Mouse (Mus musculus) liver, embryonic 11.5 days (tissue): ENCODE results near the gene Ppp1r12b. TPM values are rescaled to one million over a fixed set of nuclear protein-coding genes. Genes with fewer than 3 reads are reported as not detected.

Experiments used
- ATAC-seq: fragments of 200-750 bp; cut with Nextera tagmentation; replicated peaks from 2 replicates; pipeline ENCODE4 v1.8.0; 2017; ENCODE audit warnings: moderate number of reproducible peaks, mild to moderate bottlenecking, moderate TSS enrichment, moderate library complexity; ENCODE audit not compliant: low FRiP score
- DNase-seq: peaks from one replicate; pipeline ENCODE4 v3.0.0-alpha.2; 2017; ENCODE audit warnings: low spot score
- H3K27ac ChIP-seq: fragments of 300-500 bp; sonication (generic); 2 replicates; pipeline ENCODE4 v1.5.1; 2014; ENCODE audit warnings: mild to moderate bottlenecking, low read depth, low read length, control low read depth
- H3K27me3 ChIP-seq: fragments of 300-500 bp; sonication (generic); replicated peaks from 2 replicates; pipeline ENCODE4 v1.6.1; 2014; ENCODE audit warnings: low read length, mixed read lengths; ENCODE audit not compliant: control insufficient read depth, insufficient read depth
- H3K36me3 ChIP-seq: fragments of 300-500 bp; sonication (generic); 2 replicates; pipeline ENCODE4 v1.6.1; 2014; ENCODE audit warnings: mild to moderate bottlenecking, low read length, moderate library complexity, mixed read lengths; ENCODE audit not compliant: control insufficient read depth, insufficient read depth
- H3K4me1 ChIP-seq: fragments of 300-500 bp; sonication (generic); replicated peaks from 2 replicates; pipeline ENCODE4 v1.6.1; 2014; ENCODE audit warnings: low read length, mixed read lengths; ENCODE audit not compliant: control insufficient read depth, insufficient read depth
- H3K4me2 ChIP-seq: fragments of 300-500 bp; sonication (generic); 2 replicates; pipeline ENCODE4 v1.6.1; 2014; ENCODE audit warnings: mild to moderate bottlenecking, control low read depth, moderate library complexity
- H3K4me3 ChIP-seq: fragments of 300-500 bp; sonication (generic); 2 replicates; pipeline ENCODE4 v1.5.1; 2014; ENCODE audit warnings: low read depth, low read length, control low read depth
- H3K9ac ChIP-seq: fragments of 300-500 bp; sonication (generic); 2 replicates; pipeline ENCODE4 v1.6.1; 2014; ENCODE audit warnings: low read depth, low read length, control low read depth
- H3K9me3 ChIP-seq: fragments of 300-500 bp; sonication (generic); 2 replicates; pipeline ENCODE4 v1.6.1; 2016; ENCODE audit warnings: low read length, inconsistent platforms, mixed read lengths; ENCODE audit not compliant: control insufficient read depth
- WGBS: fragments of 180-500 bp; shearing (Covaris S2); extraction: QIAGEN DNeasy Blood & Tissue Kit; methylation state at CpG from one replicate; pipeline ENCODE4 v1.1.7; 2014; 5-methylcytosine and 5-hydroxymethylcytosine counted together
- polyA plus RNA-seq: library from polyadenylated mRNA; unstranded; fragments of >200 nt; fragmentation: Nextera tagmentation; extraction: Ambion mirVana; gene quantifications from 2 replicates; pipeline ENCODE4 v1.2.1, GENCODE M21; 2014

The Ppp1r12b gene
- polyA plus RNA-seq, 1 experiment from 2014 or later: 4.4 TPM

DNA sequence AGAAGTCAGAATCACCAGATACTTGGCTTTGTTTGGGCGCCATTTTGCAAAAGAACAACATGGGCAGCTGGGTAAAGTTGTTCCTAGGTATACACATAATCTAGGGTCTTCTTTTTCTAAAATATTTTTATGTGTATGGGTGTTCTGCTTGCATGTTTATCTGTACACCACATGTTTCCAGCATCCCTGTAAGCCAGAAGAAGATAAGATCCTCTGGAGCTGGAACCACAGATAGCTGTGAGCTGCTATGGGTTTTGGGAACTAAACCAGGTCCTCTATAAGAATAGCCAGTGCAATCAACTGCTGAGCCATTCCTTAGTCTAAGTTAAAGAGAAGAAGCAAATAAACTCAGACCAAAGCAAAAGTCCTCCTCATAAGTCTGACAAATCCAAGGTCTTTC, 138.6 kb downstream of the Ppp1r12b start:
- Histone ChIP-seq H3K9ac (no peak overlapping the region), H3K27ac (no peak overlapping the region), H3K4me1 (peaks cover 10% of the 10 kb centered on the region), H3K36me3 (no peaks in the 10 kb centered on the region), H3K9me3 (no peaks in the 10 kb centered on the region), H3K27me3 (no peaks in the 10 kb centered on the region), H3K4me3 (no peak overlapping the region), H3K4me2 (no peak overlapping the region)
- 0 out of 2 replicates have a peak, but pooled peaks have one; percentile 26 for ATAC-seq
- WGBS: 91% methylated on average over 1 of the region's 1 CpGs
- DNase-seq: no peak

- H3K9me3 ChIP-seq: no peaks in the 10 kb centered on the region
- no peak overlapping the region for H3K9ac ChIP-seq
- no peak overlapping the region for H3K27ac ChIP-seq
- H3K36me3 ChIP-seq: no peaks in the 10 kb centered on the region
- no peaks in the 10 kb centered on the region for H3K27me3 ChIP-seq
- H3K4me3 ChIP-seq: no peak overlapping the region
- no peak overlapping the region for H3K4me2 ChIP-seq
- DNase-seq: no peak
- H3K4me1 ChIP-seq: peaks cover 10% of the 10 kb centered on the region
- ATAC-seq: 0 out of 2 replicates have a peak, but pooled peaks have one; percentile 26
- 61% methylated on average over 6 of the region's 6 CpGs for WGBS
Measured at GRCm38 (mm10) chr1:134816617-134817016, 139.1 kb downstream of the Ppp1r12b start.

GRCm38 (mm10) chr1:134815748-134816147, 140.0 kb downstream of the Ppp1r12b start:
- Histone ChIP-seq H3K4me2 (no peak overlapping the region), H3K9ac (no peak overlapping the region), H3K27ac (no peak overlapping the region), H3K9me3 (no peaks in the 10 kb centered on the region), H3K4me1 (peaks cover 10% of the 10 kb centered on the region), H3K4me3 (no peak overlapping the region), H3K27me3 (no peaks in the 10 kb centered on the region), H3K36me3 (no peaks in the 10 kb centered on the region)
- ATAC-seq (no peak), DNase-seq (no peak)
- 86% methylated on average over 3 of the region's 3 CpGs for WGBS

DNA sequence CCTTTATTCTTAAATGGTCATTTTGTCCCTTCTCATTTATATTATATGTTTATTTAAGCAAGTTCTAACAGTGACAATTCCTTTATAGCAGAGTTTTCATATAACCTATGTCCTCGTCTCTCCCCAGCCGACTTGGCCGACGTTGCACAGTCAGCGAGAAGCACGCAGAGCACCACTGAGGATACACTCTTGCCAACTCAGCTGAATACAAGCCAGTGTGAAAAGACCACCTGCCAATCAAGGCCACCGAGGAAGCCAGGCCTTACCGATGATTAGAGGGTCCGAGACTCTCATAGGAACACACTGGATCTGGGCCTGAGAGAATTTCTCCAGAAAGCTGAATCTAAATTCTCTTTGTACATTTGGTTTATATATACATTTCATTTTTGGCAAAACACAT, 150.3 kb downstream of the Ppp1r12b start:
- Histone ChIP-seq H3K36me3 (no peaks in the 10 kb centered on the region), H3K27ac (no peak overlapping the region), H3K4me3 (no peak overlapping the region), H3K4me2 (no peak overlapping the region), H3K27me3 (no peaks in the 10 kb centered on the region), H3K9ac (no peak overlapping the region), H3K9me3 (no peaks in the 10 kb centered on the region), H3K4me1 (0 out of 2 replicates have a peak, but pooled peaks cover 2% of the 10 kb centered on the region)
- ATAC-seq (no peak), DNase-seq (no peak)
- WGBS: 90% methylated on average over 9 of the region's 9 CpGs

GRCm38 (mm10) chr1:134804373-134804772, 151.4 kb downstream of the Ppp1r12b start:
- 0 out of 2 replicates have a peak, but pooled peaks cover 2% of the 10 kb centered on the region for H3K4me1 ChIP-seq
- no peak overlapping the region for H3K4me2 ChIP-seq
- no peak for DNase-seq
- H3K4me3 ChIP-seq: no peak overlapping the region
- H3K9ac ChIP-seq: no peak overlapping the region
- H3K9me3 ChIP-seq: no peaks in the 10 kb centered on the region
- ATAC-seq: no peak
- 67% methylated on average over 5 of the region's 5 CpGs for WGBS
- H3K36me3 ChIP-seq: no peaks in the 10 kb centered on the region
- no peaks in the 10 kb centered on the region for H3K27me3 ChIP-seq
- H3K27ac ChIP-seq: peak overlapping the region; percentile 5; the same call in 1 of the 2 replicates

DNA sequence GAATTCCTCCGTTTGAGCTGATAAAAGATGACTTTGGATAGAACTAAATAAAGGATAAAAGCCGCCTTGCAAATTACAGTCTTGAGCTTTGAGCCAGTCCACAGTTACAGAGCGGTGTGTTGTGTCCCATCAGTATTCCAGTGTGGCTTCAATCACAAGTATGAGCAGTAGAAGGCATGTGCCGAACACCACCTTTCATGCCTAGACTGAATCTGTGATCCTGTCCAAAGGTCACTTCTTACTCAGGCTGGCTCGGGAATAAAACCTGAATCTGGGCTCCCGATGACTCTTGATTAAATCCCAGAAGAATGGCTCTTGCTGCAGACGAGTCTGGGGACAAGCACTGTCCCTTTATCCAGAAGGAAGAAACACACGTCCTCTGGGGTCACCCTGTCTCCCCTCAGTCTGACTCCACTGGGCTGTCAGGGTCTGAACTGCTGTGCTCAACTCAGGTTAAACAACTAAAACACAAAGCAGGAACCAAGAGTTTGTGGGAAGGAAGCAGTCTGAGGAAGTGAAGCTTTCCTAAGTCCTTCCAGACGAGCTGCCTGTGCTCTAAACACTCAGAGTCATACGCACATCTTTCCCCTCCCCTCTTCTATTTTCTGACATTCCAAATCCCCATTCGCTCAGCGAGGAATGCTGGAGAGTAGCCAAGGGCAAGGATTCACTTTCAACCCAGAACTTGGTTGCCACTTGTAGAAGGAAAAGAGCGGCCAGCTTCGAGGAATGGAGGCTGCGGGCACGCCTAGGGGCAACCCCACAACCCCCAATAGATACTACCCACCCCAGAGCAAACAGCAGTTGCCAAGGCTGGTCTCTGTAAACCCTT, 152.2 kb downstream of the Ppp1r12b start:
- Histone ChIP-seq H3K27me3 (no peaks in the 10 kb centered on the region), H3K4me3 (no peak overlapping the region), H3K9me3 (no peaks in the 10 kb centered on the region), H3K36me3 (no peaks in the 10 kb centered on the region), H3K9ac (no peak overlapping the region), H3K4me2 (no peak overlapping the region), H3K4me1 (0 out of 2 replicates have a peak, but pooled peaks cover 2% of the 10 kb centered on the region), H3K27ac (peak overlapping the region; percentile 46; the same call in 1 of the 2 replicates)
- WGBS: 66% methylated on average over 16 of the region's 16 CpGs
- DNase-seq (no peak), ATAC-seq (no peak)

DNA sequence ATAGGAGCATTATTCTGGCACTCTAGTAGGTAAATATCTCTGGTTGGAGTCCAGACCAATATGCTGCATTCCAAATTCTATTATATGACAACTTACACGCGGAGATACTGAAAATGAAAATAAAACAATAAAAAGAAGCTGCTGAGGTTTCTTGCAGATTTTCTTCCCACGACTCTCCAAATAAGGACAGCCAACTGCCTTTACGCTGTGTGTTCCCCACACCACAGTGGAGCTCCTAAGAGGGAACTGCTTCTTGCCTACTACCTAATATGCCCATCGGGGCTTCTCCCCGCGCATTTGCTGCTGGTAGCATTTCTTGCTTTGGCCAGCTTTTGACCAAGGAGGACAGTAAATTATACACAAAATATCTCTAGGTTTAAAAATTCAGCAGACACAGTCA, 154.0 kb downstream of the Ppp1r12b start:
- H3K9ac ChIP-seq: no peak overlapping the region
- H3K27ac ChIP-seq: no peak overlapping the region
- H3K27me3 ChIP-seq: no peaks in the 10 kb centered on the region
- WGBS: 94% methylated on average over 7 of the region's 7 CpGs
- ATAC-seq: no peak
- no peaks in the 10 kb centered on the region for H3K9me3 ChIP-seq
- H3K36me3 ChIP-seq: no peaks in the 10 kb centered on the region
- H3K4me1 ChIP-seq: 0 out of 2 replicates have a peak, but pooled peaks cover 2% of the 10 kb centered on the region
- no peak for DNase-seq
- no peak overlapping the region for H3K4me3 ChIP-seq
- no peak overlapping the region for H3K4me2 ChIP-seq

GRCm38 (mm10) chr1:134796536-134796935, 159.2 kb downstream of the Ppp1r12b start:
- no peak overlapping the region for H3K27ac ChIP-seq
- no peaks in the 10 kb centered on the region for H3K9me3 ChIP-seq
- WGBS: 86% methylated on average over 3 of the region's 3 CpGs
- H3K27me3 ChIP-seq: no peaks in the 10 kb centered on the region
- H3K4me2 ChIP-seq: no peak overlapping the region
- H3K9ac ChIP-seq: no peak overlapping the region
- no peaks in the 10 kb centered on the region for H3K4me1 ChIP-seq
- DNase-seq: no peak
- H3K36me3 ChIP-seq: no peaks in the 10 kb centered on the region
- ATAC-seq: no peak
- no peak overlapping the region for H3K4me3 ChIP-seq

- DNase-seq (no peak), ATAC-seq (no peak)
- H3K27me3 ChIP-seq: no peaks in the 10 kb centered on the region
- no peak overlapping the region for H3K9ac ChIP-seq
- no peaks in the 10 kb centered on the region for H3K4me1 ChIP-seq
- H3K36me3 ChIP-seq: no peaks in the 10 kb centered on the region
- no peak overlapping the region for H3K4me2 ChIP-seq
- no peak overlapping the region for H3K27ac ChIP-seq
- H3K4me3 ChIP-seq: no peak overlapping the region
- WGBS: 81% methylated on average over 1 of the region's 1 CpGs
- H3K9me3 ChIP-seq: no peaks in the 10 kb centered on the region
Measured at GRCm38 (mm10) chr1:134796076-134796475, 159.7 kb downstream of the Ppp1r12b start.
